Mouse (Mus musculus) hindbrain, embryonic 15.5 days (tissue): Measurements from ENCODE around the gene Fam19a3. TPM values are rescaled to one million over a fixed set of nuclear protein-coding genes. Genes with fewer than 3 reads are reported as not detected.
A peak's percentile ranks its signal among the peaks of the same experiment; 100 is the strongest.

Experiments
- ATAC-seq: fragments of 200-750 bp; cut with Nextera tagmentation; 2 replicates; pipeline ENCODE4 v1.8.0; 2017; ENCODE audit warnings: low read depth, moderate number of reproducible peaks, moderate TSS enrichment; ENCODE audit not compliant: low FRiP score
- H3K27ac ChIP-seq: fragments of 300-500 bp; sonication (generic); replicated peaks from 2 replicates; pipeline ENCODE4 v1.5.1; 2015; ENCODE audit warnings: mild to moderate bottlenecking, inconsistent platforms
- H3K27me3 ChIP-seq: fragments of 300-500 bp; sonication (generic); 2 replicates; pipeline ENCODE4 v1.6.1; 2015; ENCODE audit warnings: control low read depth, inconsistent platforms
- H3K36me3 ChIP-seq: fragments of 300-500 bp; sonication (generic); 2 replicates; pipeline ENCODE4 v1.6.1; 2015; ENCODE audit warnings: control low read depth, inconsistent platforms
- H3K4me1 ChIP-seq: fragments of 300-500 bp; sonication (generic); replicated peaks from 2 replicates; pipeline ENCODE4 v1.6.1; 2015; ENCODE audit warnings: control low read depth, inconsistent platforms
- H3K4me2 ChIP-seq: fragments of 300-500 bp; sonication (generic); 2 replicates; pipeline ENCODE4 v1.6.1; 2015; ENCODE audit warnings: moderate library complexity, mild to moderate bottlenecking, inconsistent platforms
- H3K4me3 ChIP-seq: fragments of 300-500 bp; sonication (generic); 2 replicates; pipeline ENCODE4 v1.5.1; 2015; ENCODE audit warnings: mild to moderate bottlenecking, inconsistent platforms
- H3K9ac ChIP-seq: fragments of 300-500 bp; sonication (generic); 2 replicates; pipeline ENCODE4 v1.6.1; 2015; ENCODE audit warnings: inconsistent platforms
- H3K9me3 ChIP-seq: fragments of 300-500 bp; sonication (generic); 2 replicates; pipeline ENCODE4 v1.6.1; 2016; ENCODE audit warnings: control low read depth, inconsistent platforms
- WGBS: fragments of 180-500 bp; shearing (Covaris S2); methylation state at CpG from one replicate; pipeline ENCODE4 v1.1.7; 2015; 5-methylcytosine and 5-hydroxymethylcytosine counted together
- polyA plus RNA-seq: library from polyadenylated mRNA; unstranded; fragments of >200 nt; fragmentation: Nextera tagmentation; extraction: Ambion mirVana; gene quantifications from 2 replicates; pipeline ENCODE4 v1.2.1, GENCODE M21; 2015

Fam19a3 gene
- polyA plus RNA-seq, 1 experiment from 2014 or later, result not detected

DNA sequence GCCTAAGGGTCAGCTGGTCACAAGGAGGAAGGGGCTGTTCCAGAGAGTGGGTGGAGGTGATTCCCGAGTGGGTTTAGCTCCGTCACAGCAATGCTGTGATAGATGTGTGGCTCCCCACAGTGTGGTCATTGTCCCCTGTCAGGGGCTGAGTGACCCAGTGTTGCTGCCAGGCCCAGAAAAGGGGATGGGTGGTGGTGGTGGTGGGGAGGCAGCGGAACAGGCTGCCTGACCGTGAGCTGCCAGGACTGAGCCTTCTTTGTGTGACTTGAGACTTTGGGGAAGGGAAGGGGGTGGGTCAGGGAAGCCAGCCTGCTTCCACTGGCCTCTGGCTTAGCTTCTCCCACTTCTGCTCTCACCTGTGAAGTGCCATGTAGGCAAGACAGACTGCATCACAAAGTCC is 9.4 kb upstream of the Fam19a3 start:
- 21% methylated on average over 4 of the region's 4 CpGs for WGBS
- Histone ChIP-seq H3K9me3 (no peaks in the 10 kb centered on the region), H3K4me3 (peak overlapping the region; percentile 55), H3K27ac (no peak overlapping the region), H3K4me2 (peak overlapping the region; percentile 96), H3K27me3 (peaks cover 4% of the 10 kb centered on the region; the same call in 1 of the 2 replicates), H3K36me3 (0 out of 2 replicates have a peak, but pooled peaks cover 7% of the 10 kb centered on the region), H3K4me1 (peaks cover 51% of the 10 kb centered on the region), H3K9ac (no peak overlapping the region)
- no peak for ATAC-seq

DNA sequence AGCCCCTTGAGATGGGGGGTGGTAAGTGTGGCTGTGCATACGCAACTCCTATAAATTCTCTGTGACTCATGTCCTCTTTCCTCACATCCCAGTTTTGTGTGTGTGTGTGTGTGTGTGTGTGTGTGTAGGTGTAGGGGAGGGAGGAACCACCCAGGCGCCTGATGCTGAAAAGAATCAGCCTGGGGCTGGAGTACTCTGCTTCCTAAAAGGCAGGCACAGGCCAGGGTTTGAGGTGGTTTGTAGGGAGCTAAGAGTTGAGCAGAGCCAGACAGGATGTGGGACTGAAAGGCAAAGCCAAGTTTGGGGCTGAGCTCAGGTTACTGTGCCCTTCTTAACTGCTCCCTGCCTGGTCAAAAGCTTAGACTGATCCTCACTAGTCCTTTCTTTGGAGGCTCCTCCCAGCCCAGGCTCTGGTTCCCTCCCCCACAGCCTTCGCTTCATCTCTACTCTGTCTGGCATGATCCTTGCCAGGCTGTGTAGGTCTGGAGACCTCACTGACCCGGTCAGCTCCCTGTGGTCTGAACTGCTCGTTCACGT is 8.8 kb upstream of the Fam19a3 start:
- no peak overlapping the region for H3K9ac ChIP-seq

DNA sequence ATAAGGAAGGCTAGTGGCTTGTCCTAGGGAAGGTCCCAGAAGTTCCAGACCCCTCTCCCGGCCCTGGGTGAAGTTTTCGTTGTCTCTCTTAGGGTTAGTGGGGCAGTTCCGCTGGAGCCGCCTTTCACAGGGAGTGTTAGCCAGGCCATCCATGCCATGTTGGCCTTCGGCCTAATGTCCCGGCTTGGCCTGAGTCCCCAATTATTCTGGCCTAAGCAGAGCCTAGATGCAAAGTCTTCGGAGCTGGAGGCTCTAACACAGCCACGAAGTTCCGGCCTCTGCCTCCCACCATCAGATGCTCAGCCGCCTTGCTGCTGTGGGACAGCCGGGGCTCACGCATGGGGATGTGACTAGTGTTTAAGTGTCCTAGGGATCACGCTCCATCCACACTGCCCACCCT is 8.2 kb upstream of the Fam19a3 start:
- 40% methylated on average over 13 of the region's 13 CpGs for WGBS
- Histone ChIP-seq H3K27ac (peak overlapping the region; percentile 77), H3K4me3 (peak overlapping the region; percentile 55), H3K9me3 (no peaks in the 10 kb centered on the region), H3K4me2 (peak overlapping the region; percentile 96), H3K36me3 (no peaks in the 10 kb centered on the region), H3K27me3 (peaks cover 12% of the 10 kb centered on the region), H3K9ac (peak overlapping the region; percentile 51; the same call in 1 of the 2 replicates), H3K4me1 (peaks cover 41% of the 10 kb centered on the region)
- no peak for ATAC-seq

More for the DNA sequence above, 8.8 kb upstream of the Fam19a3 start:
- Histone ChIP-seq H3K27ac (0 out of 2 replicates have a peak overlapping the region, but pooled peaks have one; percentile 13), H3K27me3 (peaks cover 6% of the 10 kb centered on the region), H3K36me3 (0 out of 2 replicates have a peak, but pooled peaks cover 1% of the 10 kb centered on the region), H3K4me3 (peak overlapping the region; percentile 55), H3K9me3 (no peaks in the 10 kb centered on the region), H3K4me1 (peaks cover 46% of the 10 kb centered on the region), H3K4me2 (peak overlapping the region; percentile 96)
- 26% methylated on average over 6 of the region's 6 CpGs for WGBS
- no peak for ATAC-seq

DNA sequence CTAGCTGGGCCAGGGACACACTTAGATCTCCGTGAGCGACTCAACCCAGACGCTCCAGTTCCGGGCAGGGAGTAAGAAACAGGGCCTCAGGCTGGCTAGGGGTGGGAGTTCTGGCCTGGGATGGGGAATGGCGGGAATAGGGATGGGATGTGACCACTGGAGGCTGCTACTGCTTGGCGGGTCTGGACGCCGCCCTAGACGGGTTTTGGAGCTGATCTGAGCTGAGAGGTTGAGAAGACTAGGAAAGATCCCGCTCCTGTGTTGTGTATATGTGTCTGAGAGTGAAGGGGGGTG is 7.6 kb upstream of the Fam19a3 start:
- H3K4me1 ChIP-seq, result peaks cover 39% of the 10 kb centered on the region
- peak overlapping the region; percentile 77 for H3K27ac ChIP-seq
- H3K4me2 ChIP-seq, result peak overlapping the region; percentile 96
- H3K9me3 ChIP-seq, result no peaks in the 10 kb centered on the region
- H3K27me3 ChIP-seq, result peaks cover 18% of the 10 kb centered on the region
- WGBS, result 5% methylated on average over 10 of the region's 10 CpGs
- ATAC-seq, result peak; percentile 9; the same call in 1 of the 2 replicates
- H3K9ac ChIP-seq, result peak overlapping the region; percentile 51
- H3K36me3 ChIP-seq, result no peaks in the 10 kb centered on the region
- H3K4me3 ChIP-seq, result peak overlapping the region; percentile 55

DNA sequence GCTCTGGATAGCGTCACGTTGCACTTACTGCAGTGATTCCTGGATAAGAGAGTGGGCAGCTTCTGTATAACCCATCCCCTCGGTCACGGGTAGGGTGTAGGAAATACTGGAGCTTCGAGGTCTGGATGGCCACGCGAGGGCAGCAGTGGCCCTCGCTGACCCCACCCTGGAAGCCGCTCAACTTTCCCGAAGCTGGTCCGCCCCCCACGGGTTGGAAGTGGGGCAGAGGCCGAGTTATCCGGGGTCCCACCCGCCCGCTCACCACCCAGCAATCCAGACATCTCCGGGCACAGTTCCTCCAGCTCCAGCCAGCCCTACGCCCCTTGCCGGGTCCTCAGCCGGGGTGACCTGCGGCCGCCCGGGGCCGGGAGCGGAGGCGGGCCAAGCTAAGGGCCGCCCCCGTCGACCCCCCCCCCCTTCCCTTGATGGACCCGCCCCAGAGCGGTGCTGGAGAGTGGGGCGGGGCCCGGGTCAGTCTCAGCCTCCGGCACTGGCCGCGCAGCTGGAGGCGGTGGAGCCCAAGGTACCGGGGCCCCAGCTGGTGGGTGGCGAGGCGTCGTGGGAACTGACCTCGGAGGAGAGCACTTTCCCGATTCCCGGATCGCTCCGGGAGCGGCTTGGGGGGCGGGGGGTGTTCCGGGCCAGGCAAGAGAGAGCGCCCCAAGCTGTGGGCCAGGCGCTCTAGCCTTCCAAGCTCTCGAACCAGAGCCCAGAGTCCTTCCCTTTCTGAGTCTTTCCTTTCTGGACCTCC is 7.1 kb upstream of the Fam19a3 start:
- H3K4me3 ChIP-seq, result peak overlapping the region; percentile 55
- peaks cover 23% of the 10 kb centered on the region for H3K27me3 ChIP-seq
- H3K4me1 ChIP-seq, result peaks cover 34% of the 10 kb centered on the region
- H3K9me3 ChIP-seq, result no peaks in the 10 kb centered on the region
- H3K27ac ChIP-seq, result peak overlapping the region; percentile 77
- ATAC-seq, result peak; percentile 86
- WGBS, result under 1% methylated on average over 43 of the region's 52 CpGs
- H3K36me3 ChIP-seq, result no peaks in the 10 kb centered on the region
- H3K4me2 ChIP-seq, result peak overlapping the region; percentile 96
- H3K9ac ChIP-seq, result peak overlapping the region; percentile 51

DNA sequence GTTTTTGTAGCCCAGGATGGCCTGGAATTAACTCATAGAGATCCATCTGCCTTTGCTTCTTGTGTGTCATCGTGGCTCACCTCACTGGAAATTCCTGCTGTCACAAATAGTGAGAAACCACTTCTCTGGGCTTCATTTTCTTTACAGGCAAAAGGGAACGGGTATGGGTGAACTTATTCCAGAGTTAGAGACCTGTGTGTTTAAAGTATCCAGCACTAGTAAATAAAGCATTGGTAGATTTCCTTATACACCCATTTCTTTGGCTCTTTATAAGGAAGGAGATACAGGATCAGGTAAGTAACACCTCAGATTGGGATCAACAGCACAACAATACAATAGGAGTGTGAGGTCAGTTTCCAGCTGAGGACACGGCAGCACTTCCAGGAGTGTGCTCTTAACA is 6.4 kb upstream of the Fam19a3 start, which contains the start of gene Rhoc:
Gene Rhoc, plus strand, starts transcription at position 301 of the 400 bp plus-strand sequence.
- no peaks in the 10 kb centered on the region for H3K9me3 ChIP-seq
- H3K4me1 ChIP-seq, result peaks cover 28% of the 10 kb centered on the region
- H3K36me3 ChIP-seq, result no peaks in the 10 kb centered on the region
- peaks cover 30% of the 10 kb centered on the region for H3K27me3 ChIP-seq
- peak within 1 kb of the TSS; percentile 55 for H3K4me3 ChIP-seq
- 43% methylated on average over 3 of the region's 3 CpGs for WGBS
- no peak for ATAC-seq
- peak within 1 kb of the TSS; percentile 77 for H3K27ac ChIP-seq
- H3K4me2 ChIP-seq, result peak within 1 kb of the TSS; percentile 96
- peak within 1 kb of the TSS; percentile 51 for H3K9ac ChIP-seq

DNA sequence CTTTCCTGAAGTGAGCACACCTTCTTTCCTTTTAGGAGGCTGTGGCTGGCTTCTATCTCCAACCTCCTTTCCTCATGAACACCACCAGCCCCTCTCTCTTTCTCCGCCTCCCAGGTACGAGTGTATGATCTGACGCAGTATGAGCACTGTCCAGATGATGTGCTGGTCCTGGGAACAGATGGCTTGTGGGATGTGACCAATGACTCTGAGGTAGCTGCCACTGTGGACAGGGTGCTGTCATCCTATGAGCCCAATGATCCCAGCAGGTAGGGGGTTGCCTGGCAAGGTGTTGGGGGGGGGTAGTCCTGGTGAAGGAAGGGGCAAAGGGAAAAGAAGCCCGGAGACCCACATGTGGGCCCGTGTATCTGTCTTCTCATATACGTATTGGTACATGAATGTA is 3.6 kb upstream of the Fam19a3 start:
- H3K4me3 ChIP-seq, result no peak overlapping the region
- no peaks in the 10 kb centered on the region for H3K36me3 ChIP-seq
- 89% methylated on average over 6 of the region's 6 CpGs for WGBS
- H3K27ac ChIP-seq, result no peak overlapping the region
- H3K27me3 ChIP-seq, result peaks cover 57% of the 10 kb centered on the region
- H3K4me1 ChIP-seq, result peaks cover 37% of the 10 kb centered on the region
- no peak for ATAC-seq
- H3K4me2 ChIP-seq, result no peak overlapping the region
- H3K9ac ChIP-seq, result no peak overlapping the region
- H3K9me3 ChIP-seq, result no peaks in the 10 kb centered on the region

DNA sequence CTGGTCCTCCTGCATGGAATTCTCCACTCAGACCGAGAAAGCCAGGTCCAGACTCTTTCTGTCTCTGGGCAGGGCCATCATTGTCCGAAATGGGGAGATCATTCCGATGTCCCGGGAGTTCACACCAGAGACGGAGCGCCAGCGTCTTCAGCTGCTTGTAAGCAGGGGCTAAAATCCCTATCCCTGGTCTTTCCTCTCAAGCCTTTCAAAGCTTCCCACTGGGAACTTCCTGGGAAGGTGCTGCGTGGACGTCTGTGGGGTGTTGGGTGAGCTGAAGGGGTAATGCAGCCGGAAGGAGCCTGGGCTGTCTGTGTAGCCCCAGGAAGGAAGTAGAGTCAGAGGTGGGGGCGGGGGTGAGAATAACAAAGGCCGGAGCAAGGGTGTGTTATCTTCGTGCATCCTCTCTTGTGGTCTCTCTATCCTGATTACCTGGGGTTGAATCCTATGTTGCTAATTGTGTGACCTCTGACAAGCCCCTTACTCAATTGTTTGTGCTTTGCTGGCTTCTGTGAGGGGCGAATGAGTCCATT is 2.4 kb upstream of the Fam19a3 start:
- WGBS, result 37% methylated on average over 14 of the region's 14 CpGs
- H3K4me3 ChIP-seq, result no peak overlapping the region
- peaks cover 26% of the 10 kb centered on the region for H3K4me1 ChIP-seq
- ATAC-seq, result no peak
- H3K27ac ChIP-seq, result no peak overlapping the region
- peaks cover 65% of the 10 kb centered on the region for H3K27me3 ChIP-seq
- H3K36me3 ChIP-seq, result no peaks in the 10 kb centered on the region
- no peak overlapping the region for H3K9ac ChIP-seq
- no peaks in the 10 kb centered on the region for H3K9me3 ChIP-seq
- no peak overlapping the region for H3K4me2 ChIP-seq

DNA sequence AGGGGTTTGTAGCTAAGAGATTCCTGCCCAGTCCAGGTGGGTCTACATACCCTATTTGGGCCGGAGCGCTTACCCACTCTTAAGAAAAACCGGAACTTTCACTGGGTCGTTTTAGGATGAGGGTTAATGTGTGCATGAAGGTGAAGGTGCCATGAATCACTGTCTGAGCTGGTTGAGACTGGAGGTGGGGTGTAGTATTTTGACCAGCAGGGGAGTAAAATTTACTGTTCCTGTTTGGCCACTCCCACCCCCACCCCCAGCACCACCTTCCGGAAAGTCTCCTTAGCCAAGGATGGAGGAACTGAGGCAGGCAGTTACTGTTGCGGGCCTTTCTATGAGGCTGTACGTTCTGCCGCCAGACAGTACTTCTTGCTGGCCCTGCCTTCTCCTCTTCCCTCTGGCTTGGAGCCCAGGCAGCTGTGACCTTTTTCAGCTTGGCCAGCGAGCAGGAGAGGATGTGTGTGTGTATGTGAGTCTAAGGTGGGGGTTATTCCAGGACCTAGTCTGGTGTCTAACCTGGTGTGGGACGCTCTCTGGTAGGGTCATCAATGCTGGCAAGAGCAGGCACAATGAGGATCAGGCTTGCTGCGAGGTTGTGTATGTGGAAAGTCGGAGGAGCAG is 531 bp upstream of the Fam19a3 start:
- no peak overlapping the region for H3K27ac ChIP-seq
- no peak overlapping the region for H3K9ac ChIP-seq
- no peaks in the 10 kb centered on the region for H3K9me3 ChIP-seq
- no peak for ATAC-seq
- no peaks in the 10 kb centered on the region for H3K36me3 ChIP-seq
- H3K4me2 ChIP-seq, result peak overlapping the region; percentile 95
- H3K4me3 ChIP-seq, result peak overlapping the region; percentile 45; the same call in 1 of the 2 replicates
- peaks cover 20% of the 10 kb centered on the region for H3K4me1 ChIP-seq
- WGBS, result 20% methylated on average over 12 of the region's 12 CpGs
- peaks cover 84% of the 10 kb centered on the region for H3K27me3 ChIP-seq

DNA sequence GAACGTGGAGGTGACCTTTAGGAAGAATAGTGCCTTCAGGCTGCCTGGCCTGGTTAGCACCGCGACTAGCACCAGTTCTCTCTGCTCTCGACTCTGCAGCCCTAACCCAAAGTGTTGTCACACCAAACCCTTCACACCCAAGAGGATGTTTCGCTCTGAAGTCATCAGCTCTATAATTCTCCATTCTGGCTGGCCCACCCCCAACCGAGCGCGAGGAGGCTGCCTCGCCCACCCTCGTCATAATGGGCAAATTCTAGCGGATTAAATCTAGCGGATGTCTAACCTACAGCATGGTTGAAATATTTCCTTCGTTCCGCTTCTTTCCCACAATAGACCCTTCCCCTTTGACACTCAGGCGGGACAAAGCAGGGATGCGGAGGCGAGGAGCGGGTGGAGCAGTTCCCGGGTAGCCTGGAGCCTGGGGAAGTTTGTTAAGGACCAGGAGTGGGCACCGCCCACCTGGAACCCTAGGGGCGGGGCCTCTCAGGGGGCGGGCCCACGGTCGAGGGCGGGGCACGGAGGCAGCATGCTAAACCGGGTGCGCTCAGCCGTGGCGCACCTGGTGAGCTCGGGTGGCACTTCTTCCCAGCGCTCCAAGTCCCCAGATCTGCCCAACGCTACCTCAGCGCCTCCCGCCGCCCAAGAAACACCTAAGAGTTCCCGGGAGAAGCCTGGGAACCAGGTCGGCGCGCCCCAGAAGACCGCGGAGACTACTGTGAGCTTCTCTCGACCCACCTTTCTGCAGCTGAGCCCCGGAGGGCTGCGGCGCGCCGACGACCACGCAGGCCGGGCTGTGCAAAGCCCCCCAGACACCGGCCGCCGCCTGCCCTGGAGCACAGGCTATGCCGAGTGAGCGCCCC is 849 bp downstream of the Fam19a3 start, which contains the start of gene Ppm1j:
Gene Ppm1j, plus strand, starts transcription at position 496 of the 860 bp plus-strand sequence.
- Histone ChIP-seq H3K4me1 (peaks cover 23% of the 10 kb centered on the region), H3K36me3 (no peaks in the 10 kb centered on the region), H3K4me3 (peak within 1 kb of the TSS; percentile 45), H3K4me2 (peak within 1 kb of the TSS; percentile 95), H3K27ac (no peak within 1 kb of the TSS), H3K9me3 (no peaks in the 10 kb centered on the region), H3K9ac (peak within 1 kb of the TSS; percentile 29), H3K27me3 (peaks cover 98% of the 10 kb centered on the region)
- 2% methylated on average over 56 of the region's 56 CpGs for WGBS
- ATAC-seq, result peak; percentile 16; the same call in 1 of the 2 replicates

DNA sequence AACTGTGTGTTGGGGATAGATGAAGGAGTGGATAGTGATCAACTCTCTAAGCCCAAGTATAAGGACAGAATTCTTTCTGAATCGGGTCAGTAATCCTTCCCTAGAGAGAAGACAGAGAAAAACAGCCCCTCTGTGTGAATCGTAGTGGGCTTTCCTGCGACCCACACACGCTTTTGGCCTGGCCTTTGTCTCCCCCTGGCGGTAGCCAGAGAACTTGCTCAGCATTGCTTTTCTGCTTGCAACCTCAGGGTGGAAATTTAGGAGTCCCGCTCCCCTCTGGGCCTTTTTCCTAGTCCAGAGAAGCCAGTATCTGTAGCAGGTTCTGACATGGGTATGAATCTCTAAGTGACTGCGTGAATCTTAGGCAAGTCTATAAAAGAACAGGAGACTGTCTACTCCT is 1.7 kb downstream of the Fam19a3 start:
- H3K27me3 ChIP-seq, result peaks cover 95% of the 10 kb centered on the region
- H3K4me2 ChIP-seq, result no peak overlapping the region; the same call in 1 of the 2 replicates
- no peaks in the 10 kb centered on the region for H3K36me3 ChIP-seq
- H3K9me3 ChIP-seq, result no peaks in the 10 kb centered on the region
- no peak overlapping the region for H3K27ac ChIP-seq
- ATAC-seq, result no peak
- no peak overlapping the region for H3K4me3 ChIP-seq
- H3K4me1 ChIP-seq, result peaks cover 23% of the 10 kb centered on the region
- no peak overlapping the region for H3K9ac ChIP-seq
- WGBS, result under 1% methylated on average over 7 of the region's 7 CpGs
